Mouse (Mus musculus): Measurements from ENCODE around the gene Scn8a.

DNA sequence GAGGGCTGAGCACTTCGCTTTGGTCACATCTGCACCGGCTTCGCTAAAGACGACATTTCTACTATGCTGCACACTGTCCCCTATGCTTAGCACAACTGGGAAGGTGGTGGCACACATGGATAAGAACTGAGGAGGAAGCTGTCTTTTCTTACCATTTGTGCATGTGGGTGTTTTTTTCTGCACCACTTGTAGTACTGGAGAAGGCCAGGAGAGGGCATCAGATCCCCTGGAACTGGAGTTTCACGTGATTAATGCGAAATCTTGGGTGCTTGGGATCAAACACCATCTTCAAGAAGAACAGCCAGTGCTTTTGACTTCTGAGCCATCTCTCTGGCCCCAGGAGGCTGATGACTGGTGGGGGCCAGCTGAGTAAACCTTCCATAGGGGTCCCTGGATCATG is 39.0 kb upstream of the Scn8a start:
- TF ChIP-seq CTCF (conservative IDR thresholded peaks at IDR 0.05; ENCODE audit: low read length) (peak; percentile 89), NANOG (IDR thresholded peaks at IDR 0.05; ENCODE audit: borderline replicate concordance, low read length) (no peak), POU5F1 (IDR thresholded peaks at IDR 0.05; ENCODE audit: borderline replicate concordance, low read length) (no peak)
